Mouse (Mus musculus): ENCODE results near the gene Gpr179. TPM values are rescaled to one million over a fixed set of nuclear protein-coding genes. Genes with fewer than 3 reads are reported as not detected.

Gene Gpr179
- total and polyA plus RNA-seq, 2 experiments: not detected

DNA sequence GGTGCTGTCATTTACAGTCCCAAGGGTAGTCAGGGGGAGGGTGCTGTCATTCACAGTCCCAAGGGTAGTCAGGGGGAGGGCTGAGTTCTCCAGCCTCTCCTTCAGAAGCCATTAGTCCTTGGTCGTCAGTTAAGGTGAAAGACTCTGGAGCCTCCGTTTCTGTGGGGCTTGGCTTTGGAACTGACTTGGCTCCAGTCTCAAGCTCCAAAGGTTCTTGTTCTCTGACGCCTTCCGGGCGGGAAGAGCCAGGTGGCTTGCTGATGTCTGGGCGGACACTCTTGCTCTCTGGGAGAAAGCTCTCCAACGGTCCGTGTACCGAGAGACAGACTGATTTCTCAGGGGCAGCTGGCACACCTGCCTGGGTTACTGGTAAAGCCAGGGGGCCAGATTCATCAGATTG, 17.5 kb downstream of the Gpr179 start:
- no peaks in the 10 kb centered on the region for H3K27me3 ChIP-seq (ENCODE audit: control insufficient read depth, insufficient read depth, low read length)
- no peak overlapping the region for H3K4me3 ChIP-seq (ENCODE audit: insufficient read depth, low read depth, low read length)
- H3K79me2 ChIP-seq (ENCODE audit: control insufficient read depth, insufficient read depth, low read length): no peaks in the 10 kb centered on the region
- no peak overlapping the region for H3K27ac ChIP-seq (replicated peaks; ENCODE audit: insufficient read depth, low read depth, low read length)
- peak; percentile 25 for DNase-seq (ENCODE audit: extremely low read depth, low read depth, low spot score)
- H3K9ac ChIP-seq (ENCODE audit: low read depth, low read length): no peak overlapping the region
- WGBS: 75% methylated on average over 9 of the region's 9 CpGs
- H3K4me1 ChIP-seq (ENCODE audit: control insufficient read depth, insufficient read depth, low read length): peaks cover 5% of the 10 kb centered on the region
- peaks cover 2% of the 10 kb centered on the region; the same call in 1 of the 2 replicates for H3K36me3 ChIP-seq (ENCODE audit: control insufficient read depth, insufficient read depth, low read length)
- TF ChIP-seq POLR2A (IDR thresholded peaks at IDR 0.05; ENCODE audit: extremely low read depth, insufficient read depth, low read length): no peak
- no peak for TF ChIP-seq CTCF (IDR thresholded peaks at IDR 0.05; ENCODE audit: low read depth, low read length)

DNA sequence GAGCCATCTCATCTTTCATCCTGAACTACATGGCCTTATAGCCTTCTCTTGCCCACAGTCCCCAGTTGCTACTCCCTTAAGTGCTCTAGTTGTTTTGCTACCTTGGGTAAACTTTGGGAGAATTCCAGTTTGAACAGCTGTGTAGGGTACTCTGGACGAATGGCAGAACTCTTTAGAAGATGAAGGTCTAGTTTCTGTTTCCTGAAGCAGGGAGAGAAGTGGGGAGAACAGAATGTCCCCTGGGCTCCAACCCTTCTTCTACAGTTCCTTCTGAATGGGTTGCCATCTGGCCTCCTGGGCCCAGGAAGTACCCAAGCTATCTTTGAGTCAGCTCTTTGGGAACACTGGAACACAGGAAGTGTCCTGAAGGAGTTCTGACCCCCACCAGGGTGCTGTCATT, 18.0 kb downstream of the Gpr179 start:
- no peak overlapping the region for H3K9ac ChIP-seq (ENCODE audit: low read depth, low read length)
- no peak for DNase-seq (ENCODE audit: extremely low read depth, low read depth, low spot score)
- no peaks in the 10 kb centered on the region for H3K79me2 ChIP-seq (ENCODE audit: control insufficient read depth, insufficient read depth, low read length)
- H3K36me3 ChIP-seq (ENCODE audit: control insufficient read depth, insufficient read depth, low read length): peaks cover 6% of the 10 kb centered on the region
- no peak for TF ChIP-seq CTCF (IDR thresholded peaks at IDR 0.05; ENCODE audit: low read depth, low read length)
- no peak for TF ChIP-seq POLR2A (IDR thresholded peaks at IDR 0.05; ENCODE audit: extremely low read depth, insufficient read depth, low read length)
- 28% methylated on average over 1 of the region's 1 CpGs for WGBS
- peaks cover 5% of the 10 kb centered on the region for H3K4me1 ChIP-seq (ENCODE audit: control insufficient read depth, insufficient read depth, low read length)
- H3K4me3 ChIP-seq (ENCODE audit: insufficient read depth, low read depth, low read length): no peak overlapping the region
- no peak overlapping the region for H3K27ac ChIP-seq (replicated peaks; ENCODE audit: insufficient read depth, low read depth, low read length)
- H3K27me3 ChIP-seq (ENCODE audit: control insufficient read depth, insufficient read depth, low read length): no peaks in the 10 kb centered on the region

GRCm38 (mm10) chr11:97333044-97333443, 18.8 kb downstream of the Gpr179 start:
- Histone ChIP-seq H3K27ac (replicated peaks; ENCODE audit: insufficient read depth, low read depth, low read length) (no peak overlapping the region), H3K36me3 (ENCODE audit: control insufficient read depth, insufficient read depth, low read length) (peaks cover 8% of the 10 kb centered on the region), H3K27me3 (ENCODE audit: control insufficient read depth, insufficient read depth, low read length) (no peaks in the 10 kb centered on the region), H3K4me1 (ENCODE audit: control insufficient read depth, insufficient read depth, low read length) (peaks cover 5% of the 10 kb centered on the region), H3K79me2 (ENCODE audit: control insufficient read depth, insufficient read depth, low read length) (no peaks in the 10 kb centered on the region), H3K9ac (ENCODE audit: low read depth, low read length) (no peak overlapping the region), H3K4me3 (ENCODE audit: insufficient read depth, low read depth, low read length) (no peak overlapping the region)
- TF ChIP-seq CTCF (IDR thresholded peaks at IDR 0.05; ENCODE audit: low read depth, low read length) (no peak), POLR2A (IDR thresholded peaks at IDR 0.05; ENCODE audit: extremely low read depth, insufficient read depth, low read length) (no peak)
- peak; percentile 37 for DNase-seq (ENCODE audit: extremely low read depth, low read depth, low spot score)
- WGBS: 49% methylated on average over 9 of the region's 9 CpGs

DNA sequence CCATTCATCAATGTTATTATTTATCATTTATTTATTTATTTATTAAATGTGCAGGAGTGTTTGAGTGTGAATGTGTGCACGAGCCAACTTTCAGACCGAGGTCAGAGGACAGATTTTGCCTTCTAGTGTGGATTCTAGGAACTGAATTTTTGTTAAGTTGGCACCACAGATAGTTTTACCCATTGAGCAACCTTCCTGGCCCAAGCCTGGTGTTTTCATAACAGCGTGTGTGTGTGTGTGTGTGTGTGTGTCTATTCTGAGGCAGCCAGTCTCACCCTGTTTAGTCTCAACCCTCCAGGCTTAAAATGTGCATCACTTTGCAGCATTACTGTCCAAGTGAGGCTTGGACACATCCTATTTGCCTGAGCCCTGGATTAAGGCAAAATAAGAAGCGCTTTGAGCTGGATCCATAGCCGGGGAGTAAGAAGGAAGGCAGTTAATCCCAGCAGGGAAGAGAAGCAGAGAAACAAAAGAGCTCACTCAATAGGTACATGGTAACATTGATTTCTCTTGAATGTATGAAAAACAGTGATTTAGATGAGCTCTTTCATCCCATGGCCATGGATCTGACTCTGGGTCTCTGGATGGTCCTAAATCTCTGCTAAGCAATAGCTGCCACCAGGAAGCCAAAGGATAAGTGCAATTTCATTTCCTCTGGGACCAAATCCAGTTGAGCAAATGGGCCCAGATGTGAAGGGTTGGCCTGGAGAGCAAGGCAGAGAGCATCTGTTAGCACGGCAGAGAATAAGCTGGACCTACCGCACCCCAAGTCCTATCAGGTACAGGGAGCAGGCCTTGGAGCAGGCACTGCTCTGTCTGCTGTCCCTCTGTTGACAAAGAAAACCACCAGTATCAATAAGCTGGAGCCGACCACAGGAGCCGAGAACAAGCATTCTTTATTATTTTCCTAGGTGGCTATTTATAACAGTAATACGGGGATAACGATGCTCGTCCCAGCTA, 20.4 kb downstream of the Gpr179 start:
- Histone ChIP-seq H3K4me3 (ENCODE audit: insufficient read depth, low read depth, low read length) (no peak overlapping the region), H3K79me2 (ENCODE audit: control insufficient read depth, insufficient read depth, low read length) (no peaks in the 10 kb centered on the region), H3K27me3 (ENCODE audit: control insufficient read depth, insufficient read depth, low read length) (no peaks in the 10 kb centered on the region), H3K36me3 (ENCODE audit: control insufficient read depth, insufficient read depth, low read length) (peaks cover 10% of the 10 kb centered on the region), H3K9ac (ENCODE audit: low read depth, low read length) (no peak overlapping the region), H3K4me1 (ENCODE audit: control insufficient read depth, insufficient read depth, low read length) (peaks cover 5% of the 10 kb centered on the region), H3K27ac (replicated peaks; ENCODE audit: insufficient read depth, low read depth, low read length) (no peak overlapping the region)
- peak; percentile 91 for DNase-seq (ENCODE audit: extremely low read depth, low read depth, low spot score)
- TF ChIP-seq POLR2A (IDR thresholded peaks at IDR 0.05; ENCODE audit: extremely low read depth, insufficient read depth, low read length) (no peak), CTCF (IDR thresholded peaks at IDR 0.05; ENCODE audit: low read depth, low read length) (no peak)
- 67% methylated on average over 12 of the region's 12 CpGs for WGBS

DNA sequence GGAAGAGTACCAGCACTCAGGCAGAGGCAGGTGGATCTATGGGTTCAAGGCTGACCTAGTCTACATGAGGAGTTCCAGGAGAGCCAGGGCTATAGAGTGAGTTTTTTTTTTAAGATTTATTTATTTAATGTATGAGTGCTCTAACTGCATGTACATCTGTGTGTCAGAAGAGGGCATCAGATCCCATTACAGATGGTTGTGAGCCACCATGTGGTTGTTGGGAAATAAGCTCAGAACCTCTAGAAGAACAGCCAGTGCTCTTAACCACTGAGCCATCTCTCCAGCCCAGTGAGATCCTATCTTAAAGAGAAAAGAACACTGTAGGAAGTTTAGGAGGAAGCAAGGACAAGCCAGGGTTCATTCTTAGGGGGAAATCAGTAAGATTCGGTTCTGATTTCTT, 21.6 kb downstream of the Gpr179 start:
- Histone ChIP-seq H3K4me1 (ENCODE audit: control insufficient read depth, insufficient read depth, low read length) (peaks cover 5% of the 10 kb centered on the region), H3K27ac (replicated peaks; ENCODE audit: insufficient read depth, low read depth, low read length) (no peak overlapping the region), H3K27me3 (ENCODE audit: control insufficient read depth, insufficient read depth, low read length) (no peaks in the 10 kb centered on the region), H3K4me3 (ENCODE audit: insufficient read depth, low read depth, low read length) (no peak overlapping the region), H3K79me2 (ENCODE audit: control insufficient read depth, insufficient read depth, low read length) (no peaks in the 10 kb centered on the region), H3K9ac (ENCODE audit: low read depth, low read length) (no peak overlapping the region), H3K36me3 (ENCODE audit: control insufficient read depth, insufficient read depth, low read length) (peaks cover 12% of the 10 kb centered on the region)
- 92% methylated on average over 1 of the region's 1 CpGs for WGBS
- DNase-seq (ENCODE audit: extremely low read depth, low read depth, low spot score): no peak
- TF ChIP-seq POLR2A (IDR thresholded peaks at IDR 0.05; ENCODE audit: extremely low read depth, insufficient read depth, low read length) (no peak), CTCF (IDR thresholded peaks at IDR 0.05; ENCODE audit: low read depth, low read length) (no peak)

GRCm38 (mm10) chr11:97328148-97328547, 23.7 kb downstream of the Gpr179 start:
- TF ChIP-seq POLR2A (IDR thresholded peaks at IDR 0.05; ENCODE audit: extremely low read depth, insufficient read depth, low read length) (no peak), CTCF (IDR thresholded peaks at IDR 0.05; ENCODE audit: low read depth, low read length) (peak; percentile 88)
- Histone ChIP-seq H3K36me3 (ENCODE audit: control insufficient read depth, insufficient read depth, low read length) (peaks cover 17% of the 10 kb centered on the region), H3K27ac (replicated peaks; ENCODE audit: insufficient read depth, low read depth, low read length) (no peak overlapping the region), H3K4me3 (ENCODE audit: insufficient read depth, low read depth, low read length) (no peak overlapping the region), H3K79me2 (ENCODE audit: control insufficient read depth, insufficient read depth, low read length) (no peaks in the 10 kb centered on the region), H3K27me3 (ENCODE audit: control insufficient read depth, insufficient read depth, low read length) (no peaks in the 10 kb centered on the region), H3K4me1 (ENCODE audit: control insufficient read depth, insufficient read depth, low read length) (peaks cover 5% of the 10 kb centered on the region), H3K9ac (ENCODE audit: low read depth, low read length) (no peak overlapping the region)
- DNase-seq (ENCODE audit: extremely low read depth, low read depth, low spot score): peak; percentile 39
- 24% methylated on average over 9 of the region's 9 CpGs for WGBS
